Mouse (Mus musculus): Measurements from ENCODE around the gene 3110040M04Rik.

- TF ChIP-seq CTCF (IDR thresholded peaks at IDR 0.05 in 2 of 3, conservative IDR thresholded peaks at IDR 0.05 in 1 of 3; ENCODE audit: control insufficient read depth in 1 of 3, insufficient read depth in 1 of 3, low read depth in 2 of 3, low read length in 3 of 3, poor library complexity in 1 of 3, severe bottlenecking in 1 of 3) (no peak), POLR2A (IDR thresholded peaks at IDR 0.05; ENCODE audit: control insufficient read depth in 1 of 2, insufficient read depth in 1 of 2, low read depth in 1 of 2, low read length in 2 of 2, poor library complexity in 1 of 2) (no peak), NRF1 (IDR thresholded peaks at IDR 0.05; ENCODE audit: insufficient read depth, low read depth, low read length, poor library complexity, severe bottlenecking) (no peak), POLR2AphosphoS2 (IDR thresholded peaks at IDR 0.05; ENCODE audit: low read length) (no peak), TBP (IDR thresholded peaks at IDR 0.05; ENCODE audit: low read depth, low read length) (no peak), GATA1 (IDR thresholded peaks at IDR 0.05; ENCODE audit: low read depth, low read length) (no peak)
Measured at GRCm38 (mm10) chr1:151178505-151179083, 25.3 kb upstream of the 3110040M04Rik start.

All from MEL (cell line).